Mouse (Mus musculus) granulocyte monocyte progenitor cell, adult 5-6 weeks (primary cell): Measurements from ENCODE around the gene Lgals3. TPM values are rescaled to one million over a fixed set of nuclear protein-coding genes. Genes with fewer than 3 reads are reported as not detected.

ENCODE experiments used
- ATAC-seq: replicated peaks from 2 replicates; pipeline ENCODE4 v1.8.0; 2016; ENCODE audit warnings: mild to moderate bottlenecking, moderate TSS enrichment, inconsistent platforms; ENCODE audit not compliant: poor library complexity, severe bottlenecking
- total RNA-seq, 2 experiments: library from RNA; stranded (forward) in 1 of 2; stranded (reverse) in 1 of 2; fragments of 200-712, 200-1000 nt in 1 of 2; fragments of >200 nt in 1 of 2; fragmentation: Nextera tagmentation in 1 of 2; gene quantifications; 2 replicates each; pipeline ENCODE4 v1.2.3; 2014 to 2017

Gene Lgals3
- total RNA-seq, 2 experiments from 2014 or later, result 10.8 to 11.2 TPM

DNA sequence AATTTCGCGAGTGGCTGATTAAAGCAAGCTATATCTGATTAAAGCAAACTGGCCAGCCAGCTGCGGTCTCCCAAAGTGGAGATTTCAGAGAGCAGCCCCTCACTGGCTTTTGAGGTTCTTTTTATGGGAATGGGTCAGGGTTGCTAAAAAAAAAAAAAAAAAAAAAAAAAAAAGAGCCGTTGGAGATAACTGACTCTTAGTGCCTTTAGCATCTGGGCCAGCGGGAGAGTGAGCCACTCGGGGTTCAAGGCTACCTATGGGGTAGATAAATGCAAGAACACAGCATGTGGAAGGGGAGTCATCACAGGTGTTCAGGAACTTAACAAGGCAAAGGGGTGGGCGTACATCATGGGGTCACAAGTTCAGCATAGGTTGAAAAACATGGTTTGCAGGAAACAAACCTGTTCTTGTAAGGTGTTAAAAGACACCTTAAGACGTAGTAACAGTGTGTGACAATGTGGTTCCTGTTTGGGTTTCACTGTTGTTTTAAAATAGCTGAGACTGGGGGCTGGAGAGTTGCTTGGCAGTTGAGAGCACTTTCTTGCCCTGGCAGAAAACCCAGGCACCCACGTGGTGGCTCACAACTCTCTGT, 51.6 kb downstream of the Lgals3 start:
- no peak for ATAC-seq

DNA sequence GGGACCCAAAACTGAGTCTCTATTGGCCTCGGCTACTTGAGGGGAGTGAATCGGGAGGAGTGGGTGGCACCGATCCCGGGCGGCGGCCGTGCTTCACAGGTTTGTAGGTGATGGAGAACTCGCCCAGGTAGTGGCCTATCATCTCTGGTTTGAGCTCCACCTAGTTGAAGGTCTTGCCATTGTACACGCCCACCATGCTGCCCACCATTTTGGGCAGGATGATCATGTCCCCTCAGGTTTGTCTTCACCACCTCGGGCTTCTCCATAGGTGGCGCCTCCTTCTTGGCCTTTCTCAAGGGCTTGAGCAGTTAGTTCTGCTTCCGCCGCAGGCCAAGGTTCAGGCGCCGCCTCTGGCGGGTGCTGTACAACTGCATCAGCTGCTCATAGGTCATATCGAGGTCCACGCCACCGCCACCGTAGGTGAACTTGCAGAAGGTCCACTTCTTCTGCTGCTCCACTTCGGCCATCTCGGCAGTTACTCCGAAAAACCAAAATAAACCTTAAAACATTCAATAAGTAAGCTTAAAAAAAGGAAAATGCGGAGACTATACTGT, 52.2 kb downstream of the Lgals3 start:
- no peak for ATAC-seq

GRCm38 (mm10) chr14:47421606-47422005, 54.1 kb downstream of the Lgals3 start:
- no peak for ATAC-seq

- ATAC-seq, result no peak
Measured at GRCm38 (mm10) chr14:47422466-47422865, 54.9 kb downstream of the Lgals3 start.

- peak; percentile 66 for ATAC-seq
Measured at GRCm38 (mm10) chr14:47432987-47433386, 65.4 kb downstream of the Lgals3 start.

Other genes with a start within 250 kb of the Lgals3 start
- gene Gch1, start 178.3 kb upstream of the Lgals3 start, total RNA-seq (2014; fragmentation: Nextera tagmentation), result 1.8 and 3.3 TPM in 2 replicates
- 0.41 and 2.1 TPM in 2 replicates for gene Gch1, start 178.3 kb upstream of the Lgals3 start, total RNA-seq (2017)
- gene Wdhd1, start 90.9 kb upstream of the Lgals3 start, total RNA-seq (2014; fragmentation: Nextera tagmentation), result 69.3 and 69.4 TPM in 2 replicates
- gene Wdhd1, start 90.9 kb upstream of the Lgals3 start, total RNA-seq (2017), result 105 and 136 TPM in 2 replicates
- gene Socs4, start 90.8 kb upstream of the Lgals3 start, total RNA-seq (2014; fragmentation: Nextera tagmentation), result 18.5 and 21.7 TPM in 2 replicates
- 30.5 and 32.7 TPM in 2 replicates for gene Socs4, start 90.8 kb upstream of the Lgals3 start, total RNA-seq (2017)
- 74.2 and 86.7 TPM in 2 replicates for gene Mapk1ip1l, start 69.5 kb upstream of the Lgals3 start, total RNA-seq (2014; fragmentation: Nextera tagmentation)
- 42.9 and 51.7 TPM in 2 replicates for gene Mapk1ip1l, start 69.5 kb upstream of the Lgals3 start, total RNA-seq (2017)
- 22.0 and 42.3 TPM in 2 replicates for gene Dlgap5, start 50.7 kb downstream of the Lgals3 start, total RNA-seq (2014; fragmentation: Nextera tagmentation)
- gene Dlgap5, start 50.7 kb downstream of the Lgals3 start, total RNA-seq (2017), result 71.8 and 72.0 TPM in 2 replicates
- gene Fbxo34, start 82.7 kb downstream of the Lgals3 start, total RNA-seq (2014; fragmentation: Nextera tagmentation), result 10.7 and 13.2 TPM in 2 replicates
- 27.4 and 32.9 TPM in 2 replicates for gene Fbxo34, start 82.7 kb downstream of the Lgals3 start, total RNA-seq (2017)
- 7.2 and 11.2 TPM in 2 replicates for gene Atg14, start 202.9 kb downstream of the Lgals3 start, total RNA-seq (2014; fragmentation: Nextera tagmentation)
- gene Atg14, start 202.9 kb downstream of the Lgals3 start, total RNA-seq (2017), result 6.5 and 6.9 TPM in 2 replicates